Mouse (Mus musculus) G1E (cell line): Measurements from ENCODE around the gene Snx29. TPM values are rescaled to one million over a fixed set of nuclear protein-coding genes. Genes with fewer than 3 reads are reported as not detected.

ENCODE experiments used
- ATAC-seq: 2 replicates; pipeline ENCODE4 v1.8.0; 2016; ENCODE audit warnings: mild to moderate bottlenecking; ENCODE audit not compliant: insufficient number of reproducible peaks, poor library complexity, low FRiP score, severe bottlenecking; ENCODE audit errors: extremely low read depth
- DNase-seq: peaks from one replicate; pipeline ENCODE4 v3.0.0; 2012; ENCODE audit warnings: low spot score
- H3K27me3 ChIP-seq: 2 replicates; pipeline ENCODE4 v1.6.1; 2012; ENCODE audit warnings: mild to moderate bottlenecking, low read length, inconsistent platforms; ENCODE audit not compliant: insufficient read depth
- H3K36me3 ChIP-seq: replicated peaks from 2 replicates; pipeline ENCODE3; 2012; ENCODE audit warnings: mild to moderate bottlenecking, inconsistent platforms
- H3K4me1 ChIP-seq: 2 replicates; pipeline ENCODE4 v1.6.1; 2012; ENCODE audit warnings: low read depth, low read length, inconsistent platforms, mixed read lengths; ENCODE audit not compliant: insufficient read depth
- H3K4me3 ChIP-seq: 2 replicates; pipeline ENCODE4 v1.5.1; 2012; ENCODE audit warnings: low read depth, mild to moderate bottlenecking, inconsistent platforms, low read length, moderate library complexity, mixed read lengths
- H3K9me3 ChIP-seq: replicated peaks from 2 replicates; pipeline ENCODE4 v1.6.1; 2012; ENCODE audit warnings: inconsistent platforms
- CTCF ChIP-seq: IDR thresholded peaks from 2 replicates; pipeline ENCODE4 v1.5.1; 2012; ENCODE audit warnings: low read depth, low read length, inconsistent platforms, mixed read lengths
- GATA1 ChIP-seq: IDR thresholded peaks from 2 replicates; pipeline ENCODE4 v1.6.1; 2012; ENCODE audit warnings: borderline replicate concordance, low read length, inconsistent platforms, mixed read lengths
- GATA2 ChIP-seq: IDR thresholded peaks from 2 replicates; pipeline ENCODE4 v1.6.1; 2012; ENCODE audit warnings: low read depth, low read length, inconsistent platforms, borderline replicate concordance
- POLR2AphosphoS5 ChIP-seq: IDR thresholded peaks from 2 replicates; pipeline ENCODE4 v1.6.1; 2012; ENCODE audit warnings: low read depth, low read length, inconsistent platforms; ENCODE audit not compliant: insufficient replicate concordance
- TAL1 ChIP-seq: conservative IDR thresholded peaks from 2 replicates; pipeline ENCODE4 v1.6.1; 2012; ENCODE audit warnings: low read depth, low read length, inconsistent platforms, mixed read lengths
- polyA plus RNA-seq: library from polyadenylated mRNA; stranded (reverse); fragments of >175 nt; gene quantifications from 2 replicates; pipeline ENCODE4 v1.2.3, GENCODE M21; 2012
- total RNA-seq, 2 experiments: library from RNA; stranded (forward) in 1 of 2; stranded (reverse) in 1 of 2; fragments of 200-1000 nt in 1 of 2; fragments of >200 nt in 1 of 2; fragmentation: Nextera tagmentation in 1 of 2; gene quantifications; 2 replicates each; pipeline ENCODE4 v1.2.3; 2014 to 2017

Snx29 gene
- total and polyA plus RNA-seq, 3 experiments, result 4.4 to 18.0 (median 9.1) TPM

DNA sequence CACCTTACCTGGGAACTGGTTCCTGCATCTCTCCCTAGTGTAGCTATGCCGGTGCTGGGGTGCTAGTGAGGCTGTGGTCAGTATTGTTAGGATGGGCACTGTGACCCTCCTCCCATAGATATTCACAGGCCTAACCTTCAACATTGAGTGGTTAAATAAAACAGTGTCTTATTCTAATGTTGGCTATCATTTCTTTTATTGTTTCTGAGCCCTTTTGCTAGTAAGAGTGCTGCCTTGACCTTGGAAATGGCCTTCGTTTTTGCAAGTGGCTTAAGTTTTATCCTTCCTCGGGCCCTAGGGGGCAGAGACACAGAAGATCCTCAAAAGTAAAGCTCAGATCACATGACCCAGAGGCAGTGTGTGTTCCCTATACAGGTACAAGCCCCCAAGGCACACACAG lies 374.1 kb downstream of the Snx29 start:
- TF ChIP-seq TAL1 (no peak), GATA2 (no peak), GATA1 (no peak), POLR2AphosphoS5 (no peak), CTCF (no peak)
- Histone ChIP-seq H3K27me3 (no peaks in the 10 kb centered on the region; the same call in 1 of the 2 replicates), H3K4me1 (0 out of 2 replicates have a peak, but pooled peaks cover 2% of the 10 kb centered on the region), H3K36me3 (no peaks in the 10 kb centered on the region), H3K9me3 (no peaks in the 10 kb centered on the region), H3K4me3 (no peak overlapping the region)
- ATAC-seq (no peak), DNase-seq (no peak)

DNA sequence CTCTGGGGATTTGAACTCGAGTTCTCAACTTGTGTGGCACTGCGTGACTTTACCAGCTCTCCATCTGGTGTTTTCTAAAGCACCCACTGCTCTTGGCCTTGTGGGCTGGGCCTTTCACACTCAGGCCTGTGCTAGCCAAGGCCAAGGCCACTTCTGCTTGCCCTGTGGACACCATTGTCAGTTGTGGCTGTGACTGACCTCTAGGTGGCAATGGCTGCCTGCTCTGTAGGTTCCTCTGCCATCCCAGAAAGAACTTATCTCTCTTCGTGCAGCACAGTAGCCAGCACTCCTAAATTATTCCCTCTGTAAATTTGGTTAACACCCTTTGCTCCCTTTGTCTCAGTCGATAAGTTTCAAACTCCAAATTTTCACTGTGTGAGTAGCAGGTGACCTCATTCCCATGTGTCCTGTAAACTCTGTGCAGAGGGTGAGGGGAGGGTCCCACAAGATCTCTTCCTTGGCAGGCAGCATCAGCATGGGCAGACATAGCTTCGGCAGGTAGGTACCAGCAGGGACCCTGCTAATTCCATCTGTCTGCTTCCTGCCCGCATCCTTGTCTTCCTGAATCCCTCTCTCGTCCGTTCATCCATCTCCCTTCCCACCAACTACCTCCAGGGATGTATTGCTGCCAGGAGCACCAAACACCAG lies 375.1 kb downstream of the Snx29 start:
- TF ChIP-seq TAL1 (no peak), GATA2 (no peak), POLR2AphosphoS5 (no peak), CTCF (no peak), GATA1 (no peak)
- Histone ChIP-seq H3K4me3 (no peak overlapping the region), H3K36me3 (no peaks in the 10 kb centered on the region), H3K27me3 (no peaks in the 10 kb centered on the region; the same call in 1 of the 2 replicates), H3K4me1 (0 out of 2 replicates have a peak, but pooled peaks cover 2% of the 10 kb centered on the region), H3K9me3 (no peaks in the 10 kb centered on the region)
- ATAC-seq, result no peak
- no peak for DNase-seq

DNA sequence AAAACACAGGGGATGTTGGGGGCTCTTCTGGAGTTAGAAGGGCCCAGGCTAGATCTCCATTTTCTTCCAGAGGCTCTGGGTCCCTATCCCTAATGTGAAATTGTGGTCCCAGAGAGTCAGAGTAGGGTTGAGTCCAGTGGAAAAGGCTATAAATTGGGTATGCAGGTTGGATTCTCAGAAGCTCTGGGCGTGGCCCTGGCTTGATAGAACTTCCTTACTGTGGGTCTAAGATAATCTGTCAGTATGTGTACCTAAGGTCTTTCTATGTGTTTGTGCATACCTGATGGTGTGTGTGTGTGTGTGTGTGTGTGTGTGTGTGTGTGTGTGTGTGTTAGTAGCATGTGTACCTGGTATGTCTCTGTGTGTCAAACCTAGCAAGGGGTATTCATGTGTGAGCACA lies 378.9 kb downstream of the Snx29 start:
- no peak overlapping the region for H3K4me3 ChIP-seq
- ATAC-seq (no peak), DNase-seq (no peak)
- H3K4me1 ChIP-seq, result 0 out of 2 replicates have a peak, but pooled peaks cover 2% of the 10 kb centered on the region
- no peaks in the 10 kb centered on the region for H3K9me3 ChIP-seq
- H3K27me3 ChIP-seq, result no peaks in the 10 kb centered on the region; the same call in 1 of the 2 replicates
- H3K36me3 ChIP-seq, result no peaks in the 10 kb centered on the region
- no peak for TF ChIP-seq POLR2AphosphoS5
- no peak for TF ChIP-seq TAL1

DNA sequence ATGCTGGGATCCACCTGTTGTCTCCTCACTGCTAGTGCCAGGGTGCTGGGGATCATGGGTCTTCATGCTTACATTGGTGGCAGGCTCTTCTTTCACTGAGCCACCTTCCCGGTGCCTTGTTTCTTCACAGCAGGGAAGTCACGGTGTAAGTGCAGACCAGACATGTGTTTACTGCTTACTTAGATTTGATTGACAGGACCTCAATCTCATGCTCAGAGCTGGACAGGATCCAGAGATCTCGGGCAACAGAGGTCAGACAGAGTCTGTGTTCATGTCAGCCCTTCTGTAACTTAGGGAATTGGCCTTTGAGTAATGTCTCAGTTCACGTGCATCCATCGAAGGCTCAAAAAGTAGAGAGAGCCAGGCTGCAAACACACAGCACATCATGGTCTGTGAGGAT lies 381.4 kb downstream of the Snx29 start:
- H3K36me3 ChIP-seq, result no peaks in the 10 kb centered on the region
- no peaks in the 10 kb centered on the region for H3K9me3 ChIP-seq
- ATAC-seq (no peak), DNase-seq (no peak)
- no peaks in the 10 kb centered on the region for H3K27me3 ChIP-seq
- no peak overlapping the region for H3K4me3 ChIP-seq
- 0 out of 2 replicates have a peak, but pooled peaks cover 2% of the 10 kb centered on the region for H3K4me1 ChIP-seq
- no peak for TF ChIP-seq GATA2
- TF ChIP-seq TAL1, result no peak
- no peak for TF ChIP-seq GATA1
- no peak for TF ChIP-seq POLR2AphosphoS5
- TF ChIP-seq CTCF, result no peak

DNA sequence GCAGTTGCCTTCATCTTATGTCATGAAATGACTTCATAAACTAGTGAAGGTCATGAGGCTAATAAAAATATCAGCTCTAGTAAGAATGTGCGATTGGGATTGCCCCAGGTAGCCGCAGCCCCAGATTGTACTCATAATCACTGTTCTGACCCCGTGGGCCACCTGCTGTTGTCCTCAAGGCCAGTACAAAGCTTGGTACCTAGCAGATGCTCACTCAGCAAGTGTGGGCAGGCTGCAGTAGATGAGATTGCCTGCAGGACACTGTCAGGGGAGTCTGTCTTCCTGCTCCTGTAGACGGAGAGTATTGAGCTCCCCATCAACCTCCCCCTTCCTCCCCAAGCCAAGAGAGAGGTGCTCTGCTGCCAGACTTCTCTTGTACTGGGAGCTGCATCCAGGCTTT lies 382.7 kb downstream of the Snx29 start:
- no peak for ATAC-seq
- no peak overlapping the region for H3K4me3 ChIP-seq
- TF ChIP-seq POLR2AphosphoS5 (no peak), TAL1 (no peak), GATA2 (no peak), GATA1 (no peak), CTCF (no peak)
- H3K9me3 ChIP-seq, result no peaks in the 10 kb centered on the region
- H3K27me3 ChIP-seq, result no peaks in the 10 kb centered on the region
- DNase-seq, result no peak
- H3K36me3 ChIP-seq, result no peaks in the 10 kb centered on the region
- H3K4me1 ChIP-seq, result no peaks in the 10 kb centered on the region

- H3K4me1 ChIP-seq, result no peaks in the 10 kb centered on the region
- no peak for DNase-seq
Measured at GRCm38 (mm10) chr16:11708097-11708496, 385.4 kb downstream of the Snx29 start.

DNA sequence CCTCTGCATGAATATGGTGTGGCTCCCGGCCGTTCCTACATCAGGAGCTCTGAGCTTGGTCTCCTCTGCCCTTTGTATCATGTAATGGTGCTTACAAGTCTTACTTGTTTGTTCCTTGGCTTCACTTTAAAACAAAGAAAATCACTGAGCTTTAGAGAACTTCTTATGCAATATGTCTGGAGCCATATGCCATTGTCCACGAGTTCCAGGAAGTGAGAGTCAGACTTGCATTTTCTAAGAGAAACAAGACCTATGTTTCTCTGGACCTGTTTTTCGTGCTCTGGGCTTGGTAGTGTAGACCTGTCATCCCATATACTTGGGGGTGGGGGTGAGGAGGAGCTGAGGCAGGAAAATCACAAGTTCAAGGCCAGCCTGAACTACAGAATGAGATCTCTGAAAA lies 386.7 kb downstream of the Snx29 start:
- Histone ChIP-seq H3K9me3 (no peaks in the 10 kb centered on the region), H3K36me3 (no peaks in the 10 kb centered on the region), H3K4me3 (no peak overlapping the region), H3K4me1 (no peaks in the 10 kb centered on the region), H3K27me3 (no peaks in the 10 kb centered on the region)
- DNase-seq (no peak), ATAC-seq (no peak)
- TF ChIP-seq CTCF (no peak), TAL1 (no peak), GATA1 (no peak), POLR2AphosphoS5 (no peak), GATA2 (no peak)

More at GRCm38 (mm10) chr16:11708097-11708496, 385.4 kb downstream of the Snx29 start:
- TF ChIP-seq GATA2, result no peak
- no peak for TF ChIP-seq GATA1
- no peak for TF ChIP-seq CTCF
- TF ChIP-seq TAL1, result no peak
- no peak for TF ChIP-seq POLR2AphosphoS5
- no peak for ATAC-seq
- H3K36me3 ChIP-seq, result no peaks in the 10 kb centered on the region
- H3K4me3 ChIP-seq, result no peak overlapping the region
- H3K27me3 ChIP-seq, result no peaks in the 10 kb centered on the region
- no peaks in the 10 kb centered on the region for H3K9me3 ChIP-seq
